Mouse (Mus musculus): ENCODE measurements around the gene Zbtb16. TPM values are rescaled to one million over a fixed set of nuclear protein-coding genes. Genes with fewer than 3 reads are reported as not detected.
A peak's percentile ranks its signal among the peaks of the same experiment; 100 is the strongest.

The Zbtb16 gene
- polyA plus RNA-seq, 1 experiment from 2014 or later = 5.3 TPM

DNA sequence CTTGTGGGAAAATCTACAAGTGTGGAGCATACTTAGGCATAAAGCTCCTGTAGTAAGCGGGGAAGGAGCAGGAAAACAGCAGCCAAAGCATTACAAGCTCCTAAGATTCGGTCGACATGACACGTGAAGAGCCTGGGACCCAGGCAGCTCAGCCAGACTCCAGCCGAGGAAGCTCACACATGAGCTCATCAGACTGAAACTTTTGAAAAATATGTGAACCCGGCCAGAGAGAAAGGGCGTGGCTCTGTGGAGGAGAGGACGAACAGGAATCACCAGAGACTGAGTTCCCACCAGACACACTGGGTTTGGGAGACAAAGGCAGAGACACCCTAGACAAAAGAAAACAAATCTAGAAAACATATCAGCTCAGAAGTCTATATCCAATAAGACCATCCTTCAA, 195.1 kb downstream of the Zbtb16 start:
- no peak for ATAC-seq (ENCODE audit: low FRiP score)
- 84% methylated on average over 8 of the region's 8 CpGs for WGBS
- Histone ChIP-seq H3K4me2 (replicated peaks) (no peak overlapping the region), H3K9ac (no peak overlapping the region), H3K36me3 (replicated peaks; ENCODE audit: control insufficient read depth, insufficient read depth) (no peaks in the 10 kb centered on the region), H3K27ac (no peak overlapping the region), H3K9me3 (ENCODE audit: control insufficient read depth, low read length) (peaks cover 5% of the 10 kb centered on the region; the same call in 1 of the 2 replicates), H3K27me3 (ENCODE audit: control insufficient read depth, insufficient read depth, low read length) (peaks cover 4% of the 10 kb centered on the region; the same call in 1 of the 2 replicates), H3K4me1 (replicated peaks; ENCODE audit: control insufficient read depth, insufficient read depth, low read length) (no peaks in the 10 kb centered on the region), H3K4me3 (replicated peaks; ENCODE audit: low read length) (no peak overlapping the region)
- DNase-seq (ENCODE audit: low spot score) = no peak

- H3K9ac ChIP-seq = no peak overlapping the region
- H3K9me3 ChIP-seq (ENCODE audit: control insufficient read depth, low read length) = no peaks in the 10 kb centered on the region
- no peaks in the 10 kb centered on the region for H3K4me1 ChIP-seq (replicated peaks; ENCODE audit: control insufficient read depth, insufficient read depth, low read length)
- no peaks in the 10 kb centered on the region for H3K36me3 ChIP-seq (replicated peaks; ENCODE audit: control insufficient read depth, insufficient read depth)
- H3K4me2 ChIP-seq (replicated peaks) = no peak overlapping the region
- H3K4me3 ChIP-seq (replicated peaks; ENCODE audit: low read length) = no peak overlapping the region
- ATAC-seq (ENCODE audit: low FRiP score) (no peak), DNase-seq (ENCODE audit: low spot score) (no peak)
- no peak overlapping the region for H3K27ac ChIP-seq
- peaks cover 4% of the 10 kb centered on the region; the same call in 1 of the 2 replicates for H3K27me3 ChIP-seq (ENCODE audit: control insufficient read depth, insufficient read depth, low read length)
- 73% methylated on average over 15 of the region's 15 CpGs for WGBS
These were observed 197.7 kb downstream of the Zbtb16 start for GRCm38 (mm10) chr9:48638176-48638803.

- WGBS = 92% methylated on average over 7 of the region's 7 CpGs
- Histone ChIP-seq H3K36me3 (replicated peaks; ENCODE audit: control insufficient read depth, insufficient read depth) (no peaks in the 10 kb centered on the region), H3K4me3 (replicated peaks; ENCODE audit: low read length) (no peak overlapping the region), H3K27ac (no peak overlapping the region), H3K4me2 (replicated peaks) (no peak overlapping the region), H3K9ac (no peak overlapping the region), H3K9me3 (ENCODE audit: control insufficient read depth, low read length) (no peaks in the 10 kb centered on the region), H3K4me1 (replicated peaks; ENCODE audit: control insufficient read depth, insufficient read depth, low read length) (no peaks in the 10 kb centered on the region), H3K27me3 (ENCODE audit: control insufficient read depth, insufficient read depth, low read length) (peaks cover 4% of the 10 kb centered on the region; the same call in 1 of the 2 replicates)
- ATAC-seq (ENCODE audit: low FRiP score) (no peak), DNase-seq (ENCODE audit: low spot score) (no peak)
These were observed 198.9 kb downstream of the Zbtb16 start for GRCm38 (mm10) chr9:48637161-48637560.

DNA sequence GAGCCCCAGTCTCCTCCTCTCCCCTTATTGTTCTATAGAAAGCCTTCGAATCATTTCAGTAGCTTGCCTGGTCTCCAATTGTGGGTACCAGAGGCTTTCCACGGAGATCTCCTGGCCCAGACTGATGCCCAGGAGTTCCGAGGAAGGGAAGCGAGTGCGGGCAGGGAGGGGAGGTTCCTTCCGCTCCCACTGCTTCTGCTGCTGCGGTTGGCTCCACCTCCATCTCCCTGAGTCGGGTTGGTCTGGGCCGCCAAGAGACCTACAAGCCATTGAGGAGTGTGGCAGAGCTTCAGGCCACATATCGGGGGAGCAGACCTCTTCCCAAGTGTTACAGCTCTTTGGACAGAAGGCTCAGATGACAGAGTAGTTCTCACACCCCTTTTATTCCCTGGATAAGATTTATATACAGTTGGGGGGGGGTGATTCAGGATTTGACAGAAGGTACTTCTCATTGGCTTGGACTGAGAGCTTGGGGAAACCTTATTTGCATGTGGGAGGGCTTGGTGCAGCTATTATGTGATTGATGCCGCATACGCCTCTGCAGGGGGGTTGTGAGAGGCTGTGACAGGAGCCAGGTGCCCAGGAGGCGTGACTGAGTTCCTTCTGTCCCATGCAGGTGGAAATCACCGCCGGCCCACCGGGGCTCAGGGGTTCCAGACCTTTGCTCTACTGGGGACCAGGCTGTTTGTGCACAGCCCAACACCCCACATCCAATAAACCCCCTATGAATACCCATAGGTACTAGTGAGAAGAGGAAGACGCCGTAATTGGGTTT, 200.3 kb downstream of the Zbtb16 start:
- no peak overlapping the region for H3K9ac ChIP-seq
- peaks cover 4% of the 10 kb centered on the region; the same call in 1 of the 2 replicates for H3K27me3 ChIP-seq (ENCODE audit: control insufficient read depth, insufficient read depth, low read length)
- H3K4me3 ChIP-seq (replicated peaks; ENCODE audit: low read length) = no peak overlapping the region
- ATAC-seq (ENCODE audit: low FRiP score) (no peak), DNase-seq (ENCODE audit: low spot score) (no peak)
- H3K9me3 ChIP-seq (ENCODE audit: control insufficient read depth, low read length) = no peaks in the 10 kb centered on the region
- H3K4me1 ChIP-seq (replicated peaks; ENCODE audit: control insufficient read depth, insufficient read depth, low read length) = no peaks in the 10 kb centered on the region
- WGBS = 47% methylated on average over 18 of the region's 18 CpGs
- no peak overlapping the region for H3K27ac ChIP-seq
- no peaks in the 10 kb centered on the region for H3K36me3 ChIP-seq (replicated peaks; ENCODE audit: control insufficient read depth, insufficient read depth)
- no peak overlapping the region for H3K4me2 ChIP-seq (replicated peaks)

DNA sequence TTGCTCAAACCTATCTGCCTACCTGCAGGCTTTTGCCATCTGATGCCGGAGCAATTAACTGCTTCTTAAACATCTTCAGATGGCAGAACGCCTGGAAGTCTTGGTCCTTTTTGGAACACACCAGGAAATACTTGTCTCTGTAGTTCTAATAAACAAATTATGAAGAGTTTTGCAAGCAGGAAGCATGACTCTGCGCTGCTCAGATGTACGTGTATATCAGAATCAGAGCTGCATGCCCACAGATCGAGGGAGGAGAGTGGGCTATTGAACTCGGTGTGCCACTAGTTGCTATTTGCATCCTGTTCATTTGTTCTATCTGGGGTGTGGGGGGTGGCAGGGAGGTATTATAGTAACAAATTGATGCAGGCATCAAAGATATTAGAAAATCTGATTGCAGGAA, 202.9 kb downstream of the Zbtb16 start:
- ATAC-seq (ENCODE audit: low FRiP score) (no peak), DNase-seq (ENCODE audit: low spot score) (no peak)
- Histone ChIP-seq H3K4me2 (replicated peaks) (no peak overlapping the region), H3K27me3 (ENCODE audit: control insufficient read depth, insufficient read depth, low read length) (no peaks in the 10 kb centered on the region), H3K4me1 (replicated peaks; ENCODE audit: control insufficient read depth, insufficient read depth, low read length) (no peaks in the 10 kb centered on the region), H3K9ac (no peak overlapping the region), H3K36me3 (replicated peaks; ENCODE audit: control insufficient read depth, insufficient read depth) (no peaks in the 10 kb centered on the region), H3K9me3 (ENCODE audit: control insufficient read depth, low read length) (no peaks in the 10 kb centered on the region), H3K4me3 (replicated peaks; ENCODE audit: low read length) (no peak overlapping the region), H3K27ac (no peak overlapping the region)
- 88% methylated on average over 6 of the region's 6 CpGs for WGBS

DNA sequence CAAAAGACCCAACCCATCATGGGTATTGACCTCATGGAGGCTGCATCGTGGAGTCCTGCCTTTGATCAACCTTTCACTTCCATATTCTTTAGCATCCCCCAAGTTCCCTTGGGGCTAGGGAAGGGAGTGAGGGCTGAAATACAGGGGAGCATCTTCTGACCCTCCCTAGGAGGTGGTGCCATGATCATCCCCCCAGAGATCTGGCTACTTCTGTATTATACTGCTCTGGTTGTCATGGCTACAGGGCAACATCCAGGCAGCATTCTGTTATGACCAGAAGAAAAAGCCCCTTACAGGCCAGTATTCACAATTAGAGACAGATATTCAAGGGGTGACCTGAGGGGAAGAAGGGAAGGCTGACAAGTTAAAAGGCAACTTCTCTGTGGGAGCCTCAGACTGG, 216.8 kb downstream of the Zbtb16 start:
- H3K4me1 ChIP-seq (replicated peaks; ENCODE audit: control insufficient read depth, insufficient read depth, low read length) = no peaks in the 10 kb centered on the region
- ATAC-seq (ENCODE audit: low FRiP score) (no peak), DNase-seq (ENCODE audit: low spot score) (no peak)
- 61% methylated on average over 1 of the region's 1 CpGs for WGBS
- no peak overlapping the region for H3K4me3 ChIP-seq (replicated peaks; ENCODE audit: low read length)
- H3K27me3 ChIP-seq (ENCODE audit: control insufficient read depth, insufficient read depth, low read length) = no peaks in the 10 kb centered on the region
- H3K4me2 ChIP-seq (replicated peaks) = no peak overlapping the region
- H3K27ac ChIP-seq = no peak overlapping the region
- no peaks in the 10 kb centered on the region for H3K9me3 ChIP-seq (ENCODE audit: control insufficient read depth, low read length)
- no peak overlapping the region for H3K9ac ChIP-seq
- H3K36me3 ChIP-seq (replicated peaks; ENCODE audit: control insufficient read depth, insufficient read depth) = no peaks in the 10 kb centered on the region

GRCm38 (mm10) chr9:48618589-48618988, 217.4 kb downstream of the Zbtb16 start:
- no peak for ATAC-seq (ENCODE audit: low FRiP score)
- Histone ChIP-seq H3K4me3 (replicated peaks; ENCODE audit: low read length) (no peak overlapping the region), H3K36me3 (replicated peaks; ENCODE audit: control insufficient read depth, insufficient read depth) (no peaks in the 10 kb centered on the region), H3K27ac (no peak overlapping the region), H3K4me2 (replicated peaks) (peak overlapping the region; percentile 20; the same call in 1 of the 2 replicates), H3K27me3 (ENCODE audit: control insufficient read depth, insufficient read depth, low read length) (no peaks in the 10 kb centered on the region), H3K9ac (no peak overlapping the region; the same call in 1 of the 2 replicates), H3K9me3 (ENCODE audit: control insufficient read depth, low read length) (no peaks in the 10 kb centered on the region), H3K4me1 (replicated peaks; ENCODE audit: control insufficient read depth, insufficient read depth, low read length) (no peaks in the 10 kb centered on the region)
- DNase-seq (ENCODE audit: low spot score) = peak; percentile 95
- 28% methylated on average over 6 of the region's 6 CpGs for WGBS

DNA sequence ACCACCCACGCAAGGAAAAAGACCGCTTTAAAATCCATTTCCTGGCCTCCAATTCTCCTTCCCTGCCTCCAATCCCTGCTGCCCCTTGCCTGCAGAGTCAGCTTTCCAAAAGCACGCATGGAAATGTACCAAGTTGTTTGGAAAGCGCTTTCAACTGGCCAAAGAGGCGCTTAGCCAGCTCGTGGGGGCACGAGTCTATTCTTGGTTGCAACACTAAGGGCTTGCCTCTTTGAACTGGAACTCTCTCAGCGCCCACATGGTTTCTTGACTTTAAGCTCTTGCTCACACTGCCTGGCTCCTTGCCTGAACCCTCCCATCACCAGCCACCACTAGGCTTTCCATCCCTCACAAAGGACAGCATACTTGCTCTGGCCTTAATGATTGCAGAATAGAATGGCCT, 217.9 kb downstream of the Zbtb16 start:
- ATAC-seq (ENCODE audit: low FRiP score) = no peak
- H3K27me3 ChIP-seq (ENCODE audit: control insufficient read depth, insufficient read depth, low read length) = no peaks in the 10 kb centered on the region

GRCm38 (mm10) chr9:48617511-48618010, 218.5 kb downstream of the Zbtb16 start:
- ATAC-seq (ENCODE audit: low FRiP score) (no peak), DNase-seq (ENCODE audit: low spot score) (no peak)
- H3K27ac ChIP-seq = no peak overlapping the region
- WGBS = 91% methylated on average over 3 of the region's 3 CpGs
- H3K27me3 ChIP-seq (ENCODE audit: control insufficient read depth, insufficient read depth, low read length) = no peaks in the 10 kb centered on the region
- no peaks in the 10 kb centered on the region for H3K4me1 ChIP-seq (replicated peaks; ENCODE audit: control insufficient read depth, insufficient read depth, low read length)
- no peaks in the 10 kb centered on the region for H3K9me3 ChIP-seq (ENCODE audit: control insufficient read depth, low read length)
- H3K4me2 ChIP-seq (replicated peaks) = no peak overlapping the region
- H3K36me3 ChIP-seq (replicated peaks; ENCODE audit: control insufficient read depth, insufficient read depth) = no peaks in the 10 kb centered on the region
- H3K4me3 ChIP-seq (replicated peaks; ENCODE audit: low read length) = no peak overlapping the region
- H3K9ac ChIP-seq = no peak overlapping the region

More for the DNA sequence above, 217.9 kb downstream of the Zbtb16 start:
- WGBS = 83% methylated on average over 8 of the region's 8 CpGs
- no peak for DNase-seq (ENCODE audit: low spot score)
- no peak overlapping the region for H3K4me3 ChIP-seq (replicated peaks; ENCODE audit: low read length)
- no peak overlapping the region for H3K9ac ChIP-seq
- no peak overlapping the region for H3K27ac ChIP-seq
- no peaks in the 10 kb centered on the region for H3K4me1 ChIP-seq (replicated peaks; ENCODE audit: control insufficient read depth, insufficient read depth, low read length)
- no peaks in the 10 kb centered on the region for H3K9me3 ChIP-seq (ENCODE audit: control insufficient read depth, low read length)
- no peak overlapping the region for H3K4me2 ChIP-seq (replicated peaks)
- no peaks in the 10 kb centered on the region for H3K36me3 ChIP-seq (replicated peaks; ENCODE audit: control insufficient read depth, insufficient read depth)
